Mouse (Mus musculus): ENCODE results near the gene Cdc14a.

DNA sequence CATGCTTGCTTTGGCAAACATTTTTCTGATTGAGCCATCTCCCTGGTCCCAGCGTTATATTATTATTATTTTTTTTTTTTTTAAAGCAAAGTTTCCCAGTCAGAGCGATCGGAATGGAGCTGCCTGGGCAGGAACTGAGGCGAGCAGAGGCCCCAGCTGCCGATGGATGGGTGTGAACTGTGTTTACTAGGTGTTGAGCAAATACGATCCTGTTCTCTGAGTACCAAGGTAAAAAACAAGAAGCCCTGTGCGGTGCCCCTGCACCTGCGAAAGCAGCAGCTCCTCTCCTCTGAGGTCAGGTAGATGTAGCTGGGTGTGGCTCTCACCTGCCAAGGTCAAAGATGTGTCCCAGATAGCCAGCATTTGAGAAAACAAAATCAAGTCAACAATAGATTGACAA lies 83.6 kb downstream of the Cdc14a start:
- no peak for TF ChIP-seq CTCF (IDR thresholded peaks at IDR 0.05; ENCODE audit: low read depth)
- no peak for TF ChIP-seq EP300 (IDR thresholded peaks at IDR 0.05; ENCODE audit: low read depth)

All from liver, embryonic 14.5 days (tissue).